Mouse (Mus musculus) liver, postnatal 0 days (tissue): ENCODE measurements around the gene Flt3.

ENCODE experiments used
- CTCF ChIP-seq: sonication (generic); IDR thresholded peaks from 2 replicates; pipeline ENCODE4 v1.5.1; 2016; ENCODE audit warnings: antibody characterized with exemption, low read depth
- EP300 ChIP-seq: IDR thresholded peaks from 2 replicates; pipeline ENCODE4 v1.6.1; 2016; ENCODE audit warnings: antibody characterized with exemption, low read depth, mild to moderate bottlenecking

DNA sequence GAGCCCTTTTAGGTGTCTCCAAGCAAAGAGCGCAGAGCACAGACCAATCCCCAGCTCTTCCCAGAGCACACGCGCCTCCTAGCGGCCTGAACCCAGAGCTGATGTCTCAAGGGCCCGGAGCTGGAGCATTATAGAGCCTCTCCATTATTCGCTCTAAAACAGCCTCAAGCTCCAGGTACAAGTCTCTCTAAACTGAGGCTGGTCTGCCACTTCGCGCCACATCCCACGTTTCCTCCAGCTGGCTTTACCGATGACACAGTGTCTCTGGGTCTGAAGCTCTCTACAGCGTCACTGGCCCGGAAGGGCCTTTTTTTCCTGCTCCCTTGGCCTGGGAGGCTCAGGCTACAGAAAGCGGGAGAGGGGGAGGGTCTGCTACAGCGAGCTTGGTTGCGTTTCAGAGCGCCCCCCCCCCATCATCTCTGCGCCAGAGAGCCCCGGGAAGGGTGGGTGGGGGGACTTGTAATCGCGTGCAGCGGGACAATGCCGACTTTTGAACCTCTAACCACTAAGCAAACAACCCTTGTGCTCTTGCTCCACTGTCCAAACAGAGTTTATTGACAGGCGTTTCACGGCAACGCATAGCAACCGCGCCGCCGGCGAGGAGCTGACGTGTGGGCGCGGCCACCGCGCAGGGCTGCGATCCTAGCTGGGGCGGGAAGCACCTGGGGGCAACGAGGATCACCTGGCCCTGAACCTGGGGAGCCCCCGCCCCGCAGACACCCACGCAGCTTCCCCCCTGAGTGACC, 100.9 kb downstream of the Flt3 start:
- TF ChIP-seq CTCF (peak; percentile 73), EP300 (no peak)
